Mouse (Mus musculus) kidney, adult 9 months (tissue): ENCODE results near the gene 2510009E07Rik.

Source experiments
- DNase-seq: peaks from one replicate; pipeline ENCODE4 v3.0.0; 2022

Gene 2510009E07Rik

GRCm38 (mm10) chr16:21630614-21631013 lies 63.9 kb downstream of the 2510009E07Rik start:
- no peak for DNase-seq

GRCm38 (mm10) chr16:21628061-21628591 lies 66.3 kb downstream of the 2510009E07Rik start:
- no peak for DNase-seq

GRCm38 (mm10) chr16:21627248-21627647 lies 67.2 kb downstream of the 2510009E07Rik start:
- DNase-seq, result no peak

GRCm38 (mm10) chr16:21625784-21626634 lies 68.5 kb downstream of the 2510009E07Rik start:
- no peak for DNase-seq

- DNase-seq, result no peak
Observed at GRCm38 (mm10) chr16:21620630-21621029, 73.8 kb downstream of the 2510009E07Rik start.

- peak; percentile 55 for DNase-seq
Observed at GRCm38 (mm10) chr16:21615802-21616201, 78.7 kb downstream of the 2510009E07Rik start.

- DNase-seq, result no peak
Observed at GRCm38 (mm10) chr16:21610473-21610872, 84.0 kb downstream of the 2510009E07Rik start.

- no peak for DNase-seq
Observed at GRCm38 (mm10) chr16:21608176-21608865, 86.1 kb downstream of the 2510009E07Rik start.

- DNase-seq, result no peak
Observed at GRCm38 (mm10) chr16:21607651-21608040, 86.8 kb downstream of the 2510009E07Rik start.

GRCm38 (mm10) chr16:21607021-21607650 lies 87.3 kb downstream of the 2510009E07Rik start:
- peak; percentile 30 for DNase-seq

GRCm38 (mm10) chr16:21606249-21607020 lies 88.0 kb downstream of the 2510009E07Rik start:
- no peak for DNase-seq

- DNase-seq, result peak; percentile 76
Observed at GRCm38 (mm10) chr16:21604354-21604753, 90.1 kb downstream of the 2510009E07Rik start.
